Mouse (Mus musculus): ENCODE data around the gene Sf1.

The Sf1 gene

DNA sequence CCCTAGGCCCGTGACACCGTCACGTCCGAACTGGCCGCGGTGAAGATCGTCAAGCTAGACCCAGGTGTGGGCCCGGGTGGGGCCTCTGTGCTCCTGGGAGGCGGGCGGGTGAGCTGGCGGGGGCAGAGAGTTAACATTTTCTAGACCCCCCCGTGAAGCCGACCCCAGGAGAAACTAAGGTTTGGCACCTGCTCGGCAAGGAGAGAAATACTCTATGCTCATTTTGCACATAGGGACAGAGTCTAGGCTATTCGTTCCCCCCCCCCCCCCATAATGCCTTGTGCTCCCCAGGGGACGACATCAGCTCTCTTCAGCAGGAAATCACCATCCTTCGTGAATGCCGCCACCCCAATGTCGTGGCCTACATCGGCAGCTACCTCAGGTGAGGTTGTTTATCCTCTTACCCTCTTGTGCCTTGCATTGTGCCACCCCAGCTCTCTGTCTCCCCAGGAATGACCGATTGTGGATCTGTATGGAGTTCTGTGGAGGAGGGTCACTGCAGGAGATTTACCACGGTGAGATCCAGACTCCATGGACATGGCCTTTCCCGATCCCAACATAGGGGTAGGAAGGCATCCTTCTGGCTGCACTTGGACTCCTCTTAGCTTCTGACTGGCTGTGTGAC lies 21.9 kb upstream of the Sf1 start:
- DNase-seq (ENCODE audit: low read depth) = no peak

DNA sequence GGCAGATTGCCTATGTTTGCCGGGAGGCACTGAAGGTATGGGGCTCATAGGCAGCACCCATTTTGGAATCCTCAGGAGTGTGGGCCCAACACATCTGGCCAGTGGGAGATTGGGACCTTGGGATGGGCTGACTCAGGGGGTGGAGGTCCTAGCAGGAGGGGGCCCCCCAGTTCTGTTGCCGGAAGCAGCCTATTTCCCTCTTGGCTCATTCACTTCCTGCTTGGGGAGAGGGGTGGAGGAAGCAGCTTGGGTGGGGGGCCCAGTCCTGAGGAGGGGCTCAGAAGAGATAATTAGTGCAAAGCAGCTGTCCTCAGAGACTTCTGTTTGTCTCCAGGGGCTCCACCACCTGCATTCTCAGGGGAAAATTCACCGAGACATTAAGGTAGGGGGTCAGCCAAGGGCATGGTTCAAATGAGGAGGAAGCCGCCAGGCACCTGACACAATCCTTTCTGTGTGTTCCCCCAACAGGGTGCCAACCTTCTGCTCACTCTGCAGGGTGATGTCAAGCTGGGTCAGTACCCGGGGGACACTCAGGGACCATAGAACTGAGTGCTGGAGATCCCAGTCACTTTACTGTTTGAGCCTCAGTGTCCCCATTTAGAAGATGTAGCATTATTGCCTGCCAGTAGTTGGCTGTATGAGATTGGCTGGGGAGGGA lies 21.1 kb upstream of the Sf1 start:
- no peak for DNase-seq (ENCODE audit: low read depth)

DNA sequence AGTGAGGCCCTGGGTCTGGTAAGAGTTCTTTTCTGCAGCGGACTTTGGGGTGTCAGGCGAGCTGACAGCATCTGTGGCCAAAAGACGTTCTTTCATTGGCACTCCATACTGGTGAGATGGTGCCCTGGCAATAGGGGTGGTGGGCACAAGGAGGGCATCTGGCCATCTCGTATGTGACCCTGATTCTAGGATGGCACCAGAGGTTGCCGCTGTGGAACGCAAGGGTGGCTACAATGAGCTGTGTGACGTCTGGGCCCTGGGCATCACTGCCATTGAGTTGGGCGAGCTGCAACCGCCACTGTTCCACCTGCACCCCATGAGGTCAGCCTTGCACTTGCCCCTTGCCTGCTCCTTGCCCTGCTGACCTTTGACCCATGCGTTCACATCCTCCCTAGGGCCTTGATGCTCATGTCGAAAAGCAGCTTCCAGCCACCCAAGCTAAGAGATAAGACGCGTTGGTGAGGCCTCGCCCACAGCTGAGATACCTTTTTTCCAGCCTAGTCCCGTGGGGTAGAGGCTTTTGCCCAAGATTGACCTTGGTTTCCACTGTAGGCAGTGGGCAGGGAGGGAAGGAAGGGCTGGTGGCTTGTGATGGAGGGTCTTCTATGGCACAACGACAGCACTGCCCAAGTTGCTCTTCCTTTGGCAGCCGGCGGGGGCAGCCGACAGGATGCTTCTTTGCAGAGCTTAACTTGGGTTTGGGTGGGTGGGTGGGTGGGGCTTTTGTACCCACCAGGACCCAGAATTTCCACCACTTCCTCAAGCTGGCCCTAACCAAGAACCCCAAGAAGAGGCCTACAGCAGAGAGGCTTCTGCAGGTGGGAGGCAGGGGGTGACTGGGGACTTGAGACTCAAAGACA lies 20.2 kb upstream of the Sf1 start:
- no peak for DNase-seq (ENCODE audit: low read depth)

DNA sequence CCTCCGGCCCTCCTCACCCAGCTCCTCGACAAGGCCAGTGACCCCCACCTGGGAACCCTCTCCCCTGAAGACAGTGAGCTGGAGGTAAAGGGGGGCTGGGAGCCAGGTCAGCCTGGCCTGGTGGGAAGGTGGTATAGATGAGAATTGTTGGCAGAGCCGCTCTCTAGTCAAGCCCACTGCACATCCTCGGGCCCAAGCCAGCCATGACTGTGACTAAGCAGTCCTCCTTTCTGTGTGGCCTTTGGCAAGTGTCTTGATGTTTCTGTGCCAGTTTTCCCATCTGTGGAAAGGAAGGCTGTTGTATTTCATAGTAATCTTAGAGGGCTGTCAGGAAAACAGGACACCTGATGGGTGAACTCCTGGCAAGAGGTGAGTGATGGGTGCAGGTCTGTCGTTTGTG lies 19.5 kb upstream of the Sf1 start:
- no peak for DNase-seq (ENCODE audit: low read depth)

DNA sequence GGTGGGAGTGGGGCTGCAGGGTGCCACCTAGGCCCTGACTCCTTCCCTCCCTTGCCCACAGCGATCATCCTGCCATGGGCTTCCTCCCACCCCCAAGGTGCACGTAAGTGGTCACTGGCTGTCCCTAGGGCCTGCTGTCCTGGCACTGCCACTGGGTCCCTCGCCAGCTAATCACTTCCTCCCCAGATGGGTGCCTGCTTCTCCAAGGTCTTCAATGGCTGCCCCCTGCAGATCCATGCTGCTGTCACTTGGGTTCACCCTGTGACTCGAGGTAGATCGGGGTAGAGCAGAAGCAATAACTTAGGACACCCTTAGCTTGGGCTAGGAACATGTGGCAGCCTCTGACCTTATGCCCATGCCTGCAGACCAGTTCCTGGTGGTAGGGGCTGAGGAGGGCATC lies 17.5 kb upstream of the Sf1 start:
- DNase-seq (ENCODE audit: low read depth) = no peak

DNA sequence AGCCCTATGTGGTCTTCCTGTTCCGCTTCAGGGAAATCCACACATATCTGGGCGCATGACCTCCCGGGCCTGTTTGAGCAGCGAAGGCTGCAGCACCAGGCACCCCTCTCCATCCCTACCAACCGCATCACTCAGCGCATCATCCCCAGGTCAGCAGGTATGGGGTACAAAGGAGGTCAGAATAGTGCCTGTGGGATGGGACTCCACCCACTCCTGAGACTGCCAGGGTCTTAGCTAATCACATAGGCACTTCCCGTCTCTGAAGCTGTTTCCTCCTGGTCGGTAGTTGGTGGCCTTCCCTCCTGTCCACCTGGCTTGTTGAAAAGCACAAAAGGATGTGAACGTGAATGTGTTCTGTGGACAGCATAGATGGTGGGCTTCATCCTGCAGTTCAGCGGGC lies 16.8 kb upstream of the Sf1 start:
- DNase-seq (ENCODE audit: low read depth) = no peak

DNA sequence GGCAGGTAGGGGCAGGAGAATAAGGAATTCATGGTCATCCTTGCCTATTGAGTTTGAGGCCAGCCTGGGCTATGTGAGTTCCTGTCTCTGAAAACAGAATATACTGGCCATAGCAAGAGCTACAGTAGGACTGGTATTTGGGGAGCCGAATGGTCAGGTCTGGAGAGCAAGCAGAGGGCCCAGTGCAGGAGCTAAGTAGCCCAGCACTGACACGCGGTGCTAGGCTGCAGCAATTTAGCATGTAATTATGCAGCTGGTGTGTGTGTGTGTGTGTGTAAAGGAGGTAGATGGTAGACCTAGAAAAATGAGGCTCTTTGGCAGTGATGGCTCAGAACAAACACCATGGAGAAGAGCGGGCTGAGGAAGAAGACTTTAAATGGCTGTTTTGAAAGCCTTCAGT lies 15.9 kb upstream of the Sf1 start:
- DNase-seq (ENCODE audit: low read depth) = no peak

DNA sequence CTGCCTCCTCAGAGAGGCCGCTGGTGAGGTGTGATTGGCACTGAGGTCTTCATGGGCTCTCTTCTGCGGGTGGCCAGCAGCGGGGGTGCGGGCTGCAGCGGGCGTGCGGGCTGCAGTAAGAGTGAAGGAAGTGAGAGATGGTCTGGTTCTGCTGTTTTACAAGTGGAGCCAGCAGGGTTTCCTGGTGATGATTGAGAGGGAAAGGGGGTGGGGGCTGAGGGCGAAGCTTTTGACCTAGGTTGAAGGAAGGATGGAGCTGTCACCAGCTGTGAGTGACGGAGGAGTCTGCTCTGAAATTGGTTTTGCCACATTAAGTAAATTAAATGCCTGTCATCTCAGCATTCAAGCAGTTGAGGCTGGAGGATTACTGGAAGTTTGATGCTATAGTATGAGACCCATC lies 14.8 kb upstream of the Sf1 start:
- DNase-seq (ENCODE audit: low read depth) = no peak

DNA sequence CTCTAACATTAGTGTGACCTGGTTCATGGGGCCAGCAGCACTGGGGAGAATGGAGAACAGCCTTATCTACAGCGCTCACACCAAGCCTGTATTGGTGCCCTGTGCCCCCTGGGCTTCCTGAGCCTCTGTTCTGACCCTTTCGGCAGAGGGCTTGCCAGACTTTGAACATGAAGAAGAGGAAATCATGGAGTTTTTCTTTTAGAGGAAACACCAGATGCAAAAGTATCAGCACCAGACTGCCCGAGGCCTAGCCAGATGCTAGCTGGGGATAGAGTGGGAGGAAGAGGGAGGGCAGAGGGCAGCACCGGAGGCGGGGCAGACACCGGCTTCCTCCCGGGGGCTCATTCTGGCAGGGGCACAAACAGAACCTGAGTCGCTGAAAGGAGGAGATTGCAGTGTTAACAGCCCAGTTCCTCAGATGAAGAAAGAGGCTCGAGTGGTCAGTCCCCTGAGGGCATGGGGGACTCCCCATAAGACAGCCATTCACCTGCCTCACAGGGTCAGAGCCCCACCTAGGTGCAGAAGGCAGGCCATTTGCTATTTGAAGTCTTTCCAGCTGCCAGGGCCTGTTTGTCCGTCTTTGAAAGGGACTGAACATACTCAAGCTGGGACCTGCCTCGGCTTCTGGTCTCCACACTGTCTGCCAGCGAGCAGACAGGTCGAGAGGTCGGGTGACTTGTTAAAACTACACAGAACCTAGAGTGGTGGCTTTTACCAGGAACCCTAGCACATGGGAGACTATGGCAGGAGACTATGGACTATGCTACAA lies 14.1 kb upstream of the Sf1 start:
- DNase-seq (ENCODE audit: low read depth) = no peak

DNA sequence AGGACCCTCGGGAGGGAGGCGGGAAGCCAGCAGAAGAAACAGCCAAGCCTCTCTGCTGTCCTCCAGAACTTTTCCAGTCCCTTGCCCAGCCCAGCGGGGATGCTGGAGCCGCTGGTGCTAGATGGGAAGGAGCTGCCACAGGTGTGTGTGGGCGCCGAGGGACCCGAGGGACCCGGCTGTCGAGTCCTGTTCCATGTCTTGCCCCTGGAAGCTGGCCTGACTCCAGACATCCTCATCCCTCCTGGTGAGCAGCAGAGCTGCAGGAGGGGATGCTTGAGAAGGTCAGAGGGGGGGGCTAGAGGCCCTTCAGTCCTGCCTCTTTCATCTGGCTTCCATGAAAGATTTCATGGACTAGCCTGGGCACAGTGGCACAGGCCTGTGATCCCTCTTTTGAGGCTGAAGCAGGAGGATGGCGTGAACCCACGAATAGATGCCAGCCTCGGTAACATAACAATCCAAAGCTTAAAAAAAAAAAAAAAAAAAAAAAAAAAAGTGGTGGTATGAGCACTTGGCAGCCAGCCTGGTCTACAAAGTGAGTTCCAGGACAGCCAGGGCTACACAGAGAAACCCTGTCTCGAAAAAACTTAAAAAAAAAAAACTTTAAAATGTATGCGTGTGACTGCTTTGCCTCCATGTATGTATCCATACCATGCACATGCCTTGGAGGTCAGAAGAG lies 11.9 kb upstream of the Sf1 start:
- no peak for DNase-seq (ENCODE audit: low read depth)

DNA sequence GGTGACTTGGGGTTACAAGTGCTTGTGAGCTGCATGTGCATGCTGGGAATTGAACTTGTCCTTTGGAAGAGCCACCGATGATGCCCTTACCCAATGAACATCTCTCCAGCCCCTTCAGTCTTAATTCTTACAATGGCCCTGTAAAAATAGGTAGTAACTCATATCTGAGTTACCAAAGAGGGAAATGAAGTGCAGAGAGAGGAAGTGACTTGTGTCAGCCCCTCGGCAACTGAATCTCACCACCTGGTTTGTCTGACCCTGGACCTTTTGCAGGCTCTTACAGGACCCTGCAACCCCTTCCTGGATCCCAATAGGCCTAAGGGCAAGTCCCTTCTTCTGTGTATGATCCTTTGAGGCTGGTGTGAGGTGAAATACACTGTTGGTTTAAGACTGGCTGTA lies 11.4 kb upstream of the Sf1 start:
- DNase-seq (ENCODE audit: low read depth) = no peak

DNA sequence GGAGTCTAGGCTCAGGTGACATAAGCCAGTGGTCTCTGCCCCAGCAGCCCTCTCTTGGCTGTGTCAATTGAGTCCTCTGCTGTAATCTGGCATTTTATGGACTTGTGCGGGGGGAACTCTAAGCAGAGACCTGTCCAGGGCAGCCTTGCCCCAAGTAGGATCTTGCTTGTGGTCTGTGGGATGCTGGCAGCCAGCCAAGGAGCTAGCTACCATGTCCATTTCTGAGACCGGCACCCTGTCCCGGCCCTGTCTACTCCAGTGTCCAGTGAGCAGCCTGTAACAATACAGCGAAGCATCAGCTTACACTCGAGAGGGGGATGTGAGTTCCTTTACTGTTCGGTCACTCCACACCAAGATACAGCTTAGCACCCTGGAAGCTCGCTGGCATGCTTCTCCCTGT lies 9.5 kb upstream of the Sf1 start:
- no peak for DNase-seq (ENCODE audit: low read depth)

DNA sequence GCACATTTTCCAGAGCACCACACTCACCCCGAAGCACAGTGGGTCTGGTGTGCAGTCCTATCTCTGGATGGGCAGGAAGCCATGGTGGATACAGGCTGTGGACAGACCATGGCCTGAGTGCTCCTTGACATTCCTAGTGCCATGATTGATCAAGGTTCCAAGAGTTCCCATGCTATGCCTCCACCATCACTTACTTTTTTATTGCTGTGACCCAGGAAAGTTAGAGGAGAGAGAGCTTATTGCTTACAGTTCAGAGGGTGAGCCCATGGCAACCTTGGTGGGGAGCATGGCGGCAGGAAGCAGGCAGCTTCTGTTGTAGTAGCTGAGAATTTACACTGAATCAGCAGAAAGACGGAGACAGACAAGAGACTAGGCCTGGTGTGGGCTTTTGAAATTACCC lies 2.2 kb upstream of the Sf1 start:
- no peak for DNase-seq (ENCODE audit: low read depth)

DNA sequence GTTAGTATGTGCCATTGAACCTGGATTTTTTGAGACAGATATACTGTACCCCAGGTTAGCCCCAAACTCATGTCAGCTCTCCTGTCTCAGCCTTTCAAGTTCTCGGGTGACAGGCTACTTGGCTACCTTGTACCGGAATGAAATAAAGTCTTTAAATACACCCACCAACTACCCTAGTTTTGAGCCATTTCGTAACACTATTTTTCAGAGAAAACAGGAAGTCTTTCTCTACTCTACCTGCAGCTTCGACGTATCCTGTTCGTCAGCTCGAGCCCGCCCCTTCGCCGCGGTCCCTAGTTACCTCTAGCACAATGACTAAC lies 439 bp upstream of the Sf1 start:
- DNase-seq (ENCODE audit: low read depth) = no peak

DNA sequence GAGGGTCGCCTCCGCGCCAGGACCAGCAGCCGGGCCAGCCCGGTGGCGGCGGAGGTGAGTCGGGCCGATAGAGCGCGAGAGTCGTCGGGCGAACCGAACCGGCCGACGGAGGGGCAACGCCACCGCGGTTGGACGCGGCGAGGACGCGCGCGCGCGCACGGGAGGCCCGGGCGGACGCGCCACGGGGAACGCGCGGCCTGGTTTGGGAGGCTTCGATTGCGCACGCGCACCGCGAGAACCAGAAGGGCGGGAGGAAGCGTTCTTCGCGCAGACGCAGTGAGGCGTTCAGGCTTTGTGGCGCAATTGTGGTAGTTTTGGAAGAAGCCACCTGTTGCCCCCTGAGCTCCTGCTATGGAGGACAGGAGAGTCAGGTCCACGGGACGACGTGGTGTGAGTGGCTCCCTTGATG lies 831 bp downstream of the Sf1 start:
- peak; percentile 86 for DNase-seq (ENCODE audit: low read depth)

DNA sequence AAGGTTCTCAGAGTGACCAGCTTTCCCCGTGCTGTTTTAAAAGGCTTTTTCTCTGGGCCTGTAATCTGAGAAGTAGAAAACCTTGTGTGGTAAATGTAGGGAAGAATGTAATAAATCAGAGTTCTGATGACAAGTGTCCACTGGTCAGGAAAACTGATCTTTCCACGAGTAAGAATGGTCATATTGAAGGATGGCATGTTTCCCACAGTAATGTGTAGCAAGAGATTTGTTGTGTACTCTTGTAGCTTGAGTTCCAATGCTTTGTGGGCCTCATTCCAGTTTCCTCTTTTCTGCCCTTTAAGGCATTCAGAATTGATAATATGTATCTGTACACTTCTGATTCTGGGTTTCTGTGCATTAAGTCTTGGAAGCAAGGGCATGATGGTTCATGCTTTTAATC lies 1.4 kb downstream of the Sf1 start:
- no peak for DNase-seq (ENCODE audit: low read depth)

DNA sequence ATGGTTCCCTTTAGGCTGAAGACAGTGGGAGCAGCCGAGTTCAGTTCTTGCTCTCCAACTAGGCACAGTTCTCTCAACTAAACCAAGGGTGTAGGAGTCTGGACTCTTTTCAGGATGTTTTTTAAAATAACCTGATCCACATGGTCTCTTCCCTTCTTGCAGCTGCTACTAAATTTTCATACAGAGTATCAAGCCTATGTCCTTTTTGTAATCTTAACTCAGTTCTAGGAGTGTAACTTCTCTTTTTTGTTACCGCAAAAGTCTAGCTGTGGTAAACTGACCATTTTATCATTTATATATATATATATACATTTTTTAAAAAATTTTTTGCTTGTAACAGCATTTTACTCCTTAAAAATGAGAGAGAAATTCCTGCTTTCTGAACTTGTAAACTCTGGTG lies 6.7 kb downstream of the Sf1 start:
- no peak for DNase-seq (ENCODE audit: low read depth)

DNA sequence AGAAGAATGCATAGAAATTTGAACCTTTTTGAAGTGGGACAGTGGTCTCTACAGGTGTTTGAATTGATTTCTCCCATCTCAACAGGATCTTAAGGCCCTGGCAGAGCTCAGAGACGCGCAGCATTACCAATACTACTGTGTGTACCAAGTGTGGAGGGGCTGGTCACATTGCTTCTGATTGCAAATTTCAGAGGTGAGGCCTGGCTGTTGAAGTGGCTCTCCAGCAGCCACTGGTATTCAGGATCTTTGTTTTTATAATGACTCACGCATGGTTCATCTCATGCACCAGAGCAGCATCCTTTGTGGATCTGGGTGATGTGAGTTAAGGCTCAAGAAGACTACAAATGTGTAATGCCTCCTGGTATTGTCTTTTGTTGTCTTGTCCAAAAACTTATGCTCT lies 8.9 kb downstream of the Sf1 start:
- DNase-seq (ENCODE audit: low read depth) = no peak

DNA sequence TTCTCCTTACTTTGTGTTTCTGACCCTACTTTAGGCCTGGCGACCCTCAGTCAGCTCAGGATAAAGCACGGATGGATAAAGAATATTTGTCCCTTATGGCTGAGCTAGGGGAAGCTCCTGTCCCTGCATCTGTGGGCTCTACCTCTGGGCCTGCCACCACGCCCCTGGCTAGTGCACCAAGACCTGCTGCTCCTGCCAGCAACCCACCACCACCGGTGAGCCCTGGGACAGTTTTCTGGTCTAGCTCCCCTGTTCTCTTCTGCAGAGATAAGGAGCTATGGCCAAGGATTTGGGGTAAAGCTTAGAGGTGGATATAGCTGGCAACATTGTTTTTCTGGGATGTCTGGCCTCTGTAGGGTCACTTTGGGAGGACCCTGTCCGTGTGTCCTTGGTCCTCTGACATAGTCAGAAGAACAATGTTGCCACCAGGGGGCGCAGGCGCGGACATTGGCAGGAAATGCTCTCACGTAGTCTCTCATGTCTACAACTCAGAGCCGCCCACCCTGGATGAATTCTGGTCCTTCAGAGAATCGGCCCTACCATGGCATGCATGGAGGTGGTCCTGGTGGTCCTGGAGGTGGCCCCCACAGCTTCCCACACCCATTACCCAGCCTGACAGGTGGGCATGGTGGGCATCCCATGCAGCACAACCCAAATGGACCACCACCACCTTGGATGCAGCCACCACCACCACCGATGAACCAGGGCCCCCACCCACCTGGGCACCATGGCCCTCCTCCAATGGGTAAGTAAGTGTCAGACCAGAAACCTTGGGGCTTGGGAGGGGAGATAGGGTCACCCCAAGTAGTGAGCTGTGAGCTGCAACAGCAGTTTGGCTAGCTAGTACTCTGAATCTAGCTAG lies 10.3 kb downstream of the Sf1 start:
- DNase-seq (ENCODE audit: low read depth) = peak; percentile 54

DNA sequence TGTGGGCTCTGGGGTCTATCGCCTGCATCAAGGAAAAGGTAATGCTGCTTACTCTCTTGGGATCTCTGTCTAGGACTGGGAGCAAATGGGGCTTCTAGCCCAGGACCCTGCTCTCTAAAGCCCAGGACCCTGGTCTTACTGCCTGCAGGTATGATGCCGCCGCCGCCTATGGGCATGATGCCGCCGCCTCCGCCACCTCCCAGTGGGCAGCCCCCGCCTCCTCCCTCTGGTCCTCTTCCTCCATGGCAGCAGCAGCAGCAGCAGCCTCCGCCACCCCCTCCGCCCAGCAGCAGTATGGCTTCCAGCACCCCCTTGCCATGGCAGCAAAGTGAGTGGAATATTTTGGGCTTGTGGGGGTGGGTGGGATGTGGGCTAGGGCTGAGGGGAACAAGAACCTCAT lies 11.1 kb downstream of the Sf1 start:
- DNase-seq (ENCODE audit: low read depth) = no peak
